Mouse (Mus musculus): ENCODE data around the gene Fsip1. TPM values are rescaled to one million over a fixed set of nuclear protein-coding genes. Genes with fewer than 3 reads are reported as not detected.

The Fsip1 gene
- polyA plus RNA-seq, 1 experiment from 2014 or later, result 3.7 TPM

GRCm38 (mm10) chr2:118288326-118289065 is 31.7 kb upstream of the Fsip1 start:
- ATAC-seq, result no peak
- no peaks in the 10 kb centered on the region for H3K27me3 ChIP-seq
- 0 out of 2 replicates have a peak, but pooled peaks cover 2% of the 10 kb centered on the region for H3K4me1 ChIP-seq
- no peak overlapping the region for H3K4me3 ChIP-seq
- no peak overlapping the region for H3K9ac ChIP-seq
- WGBS, result 87% methylated on average over 9 of the region's 9 CpGs
- H3K27ac ChIP-seq, result no peak overlapping the region
- H3K9me3 ChIP-seq (replicated peaks), result no peaks in the 10 kb centered on the region
- H3K4me2 ChIP-seq, result no peak overlapping the region
- H3K36me3 ChIP-seq (ENCODE audit: poor library complexity, severe bottlenecking), result no peaks in the 10 kb centered on the region

- WGBS, result 61% methylated on average over 4 of the region's 4 CpGs
- no peaks in the 10 kb centered on the region for H3K27me3 ChIP-seq
- no peak overlapping the region for H3K9ac ChIP-seq
- H3K4me2 ChIP-seq, result no peak overlapping the region
- no peak overlapping the region for H3K27ac ChIP-seq
- H3K36me3 ChIP-seq (ENCODE audit: poor library complexity, severe bottlenecking), result no peaks in the 10 kb centered on the region
- ATAC-seq, result peak; percentile 50; the same call in 1 of the 2 replicates
- H3K4me1 ChIP-seq, result no peaks in the 10 kb centered on the region
- no peaks in the 10 kb centered on the region for H3K9me3 ChIP-seq (replicated peaks)
- H3K4me3 ChIP-seq, result no peak overlapping the region
Observed at GRCm38 (mm10) chr2:118287678-118288077, 30.9 kb upstream of the Fsip1 start.

GRCm38 (mm10) chr2:118282467-118282866 is 25.7 kb upstream of the Fsip1 start:
- 82% methylated on average over 3 of the region's 3 CpGs for WGBS

GRCm38 (mm10) chr2:118278249-118278648 is 21.5 kb upstream of the Fsip1 start:
- ATAC-seq, result no peak
- no peak overlapping the region for H3K27ac ChIP-seq
- H3K36me3 ChIP-seq (ENCODE audit: poor library complexity, severe bottlenecking), result no peaks in the 10 kb centered on the region
- H3K9ac ChIP-seq, result no peak overlapping the region
- H3K27me3 ChIP-seq, result no peaks in the 10 kb centered on the region
- WGBS, result 92% methylated on average over 8 of the region's 8 CpGs
- H3K4me3 ChIP-seq, result no peak overlapping the region
- H3K4me2 ChIP-seq, result no peak overlapping the region
- H3K4me1 ChIP-seq, result peaks cover 13% of the 10 kb centered on the region
- no peaks in the 10 kb centered on the region for H3K9me3 ChIP-seq (replicated peaks)

More at GRCm38 (mm10) chr2:118282467-118282866, 25.7 kb upstream of the Fsip1 start:
- Histone ChIP-seq H3K27me3 (no peaks in the 10 kb centered on the region), H3K4me3 (no peak overlapping the region), H3K4me1 (no peaks in the 10 kb centered on the region), H3K27ac (no peak overlapping the region), H3K4me2 (no peak overlapping the region), H3K36me3 (ENCODE audit: poor library complexity, severe bottlenecking) (no peaks in the 10 kb centered on the region), H3K9ac (no peak overlapping the region), H3K9me3 (replicated peaks) (no peaks in the 10 kb centered on the region)
- ATAC-seq, result no peak

- no peak overlapping the region for H3K4me3 ChIP-seq
- no peak overlapping the region for H3K9ac ChIP-seq
- H3K4me1 ChIP-seq, result peaks cover 13% of the 10 kb centered on the region
- 91% methylated on average over 10 of the region's 10 CpGs for WGBS
- no peaks in the 10 kb centered on the region for H3K36me3 ChIP-seq (ENCODE audit: poor library complexity, severe bottlenecking)
- no peaks in the 10 kb centered on the region for H3K9me3 ChIP-seq (replicated peaks)
- no peak overlapping the region for H3K27ac ChIP-seq
- no peak overlapping the region for H3K4me2 ChIP-seq
- no peak for ATAC-seq
- no peaks in the 10 kb centered on the region for H3K27me3 ChIP-seq
Observed at GRCm38 (mm10) chr2:118271606-118272005, 14.8 kb upstream of the Fsip1 start.

GRCm38 (mm10) chr2:118270213-118270612 is 13.4 kb upstream of the Fsip1 start:
- Histone ChIP-seq H3K27me3 (no peaks in the 10 kb centered on the region), H3K9ac (no peak overlapping the region), H3K9me3 (replicated peaks) (no peaks in the 10 kb centered on the region; the same call in 1 of the 2 replicates), H3K36me3 (ENCODE audit: poor library complexity, severe bottlenecking) (no peaks in the 10 kb centered on the region), H3K4me3 (no peak overlapping the region), H3K4me1 (peaks cover 8% of the 10 kb centered on the region), H3K27ac (peak overlapping the region; percentile 25), H3K4me2 (no peak overlapping the region)
- WGBS, result 68% methylated on average over 14 of the region's 14 CpGs
- ATAC-seq, result peak; percentile 58

GRCm38 (mm10) chr2:118263914-118264201 is 7.1 kb upstream of the Fsip1 start:
- no peak for ATAC-seq
- H3K27ac ChIP-seq, result no peak overlapping the region
- H3K4me3 ChIP-seq, result no peak overlapping the region
- H3K9me3 ChIP-seq (replicated peaks), result no peaks in the 10 kb centered on the region; the same call in 1 of the 2 replicates
- WGBS, result 38% methylated on average over 2 of the region's 2 CpGs
- no peaks in the 10 kb centered on the region for H3K36me3 ChIP-seq (ENCODE audit: poor library complexity, severe bottlenecking)
- no peak overlapping the region for H3K4me2 ChIP-seq
- no peak overlapping the region for H3K9ac ChIP-seq
- peaks cover 2% of the 10 kb centered on the region; the same call in 1 of the 2 replicates for H3K4me1 ChIP-seq
- no peaks in the 10 kb centered on the region for H3K27me3 ChIP-seq

- WGBS, result 17% methylated on average over 8 of the region's 8 CpGs
Observed at GRCm38 (mm10) chr2:118263151-118263913, 6.6 kb upstream of the Fsip1 start.

GRCm38 (mm10) chr2:118262673-118263072 is 5.9 kb upstream of the Fsip1 start:
- Histone ChIP-seq H3K4me1 (peaks cover 2% of the 10 kb centered on the region; the same call in 1 of the 2 replicates), H3K9me3 (replicated peaks) (no peaks in the 10 kb centered on the region; the same call in 1 of the 2 replicates), H3K27ac (peak overlapping the region; percentile 64; the same call in 1 of the 2 replicates), H3K27me3 (no peaks in the 10 kb centered on the region), H3K4me2 (no peak overlapping the region), H3K36me3 (ENCODE audit: poor library complexity, severe bottlenecking) (no peaks in the 10 kb centered on the region), H3K9ac (no peak overlapping the region), H3K4me3 (no peak overlapping the region)
- 51% methylated on average over 8 of the region's 8 CpGs for WGBS
- ATAC-seq, result peak; percentile 90

More at GRCm38 (mm10) chr2:118263151-118263913, 6.6 kb upstream of the Fsip1 start:
- Histone ChIP-seq H3K4me3 (no peak overlapping the region), H3K4me2 (no peak overlapping the region), H3K36me3 (ENCODE audit: poor library complexity, severe bottlenecking) (no peaks in the 10 kb centered on the region), H3K4me1 (peaks cover 2% of the 10 kb centered on the region; the same call in 1 of the 2 replicates), H3K27me3 (no peaks in the 10 kb centered on the region), H3K9ac (no peak overlapping the region), H3K27ac (peak overlapping the region; percentile 64), H3K9me3 (replicated peaks) (no peaks in the 10 kb centered on the region; the same call in 1 of the 2 replicates)
- peak; percentile 78 for ATAC-seq

- Histone ChIP-seq H3K27ac (no peak overlapping the region), H3K9me3 (replicated peaks) (no peaks in the 10 kb centered on the region), H3K9ac (no peak overlapping the region), H3K36me3 (ENCODE audit: poor library complexity, severe bottlenecking) (no peaks in the 10 kb centered on the region), H3K27me3 (no peaks in the 10 kb centered on the region), H3K4me1 (peaks cover 8% of the 10 kb centered on the region; the same call in 1 of the 2 replicates), H3K4me3 (no peak overlapping the region), H3K4me2 (no peak overlapping the region)
- no peak for ATAC-seq
- 90% methylated on average over 5 of the region's 5 CpGs for WGBS
Observed at GRCm38 (mm10) chr2:118259746-118260145, 3.0 kb upstream of the Fsip1 start.

GRCm38 (mm10) chr2:118257094-118257493 is 328 bp upstream of the Fsip1 start:
- Histone ChIP-seq H3K9ac (no peak overlapping the region), H3K27ac (no peak overlapping the region), H3K36me3 (ENCODE audit: poor library complexity, severe bottlenecking) (no peaks in the 10 kb centered on the region), H3K4me3 (peak overlapping the region; percentile 42; the same call in 1 of the 2 replicates), H3K9me3 (replicated peaks) (no peaks in the 10 kb centered on the region), H3K4me1 (0 out of 2 replicates have a peak, but pooled peaks cover 6% of the 10 kb centered on the region), H3K4me2 (peak overlapping the region; percentile 68), H3K27me3 (no peaks in the 10 kb centered on the region)
- ATAC-seq, result no peak
- WGBS, result 78% methylated on average over 8 of the region's 8 CpGs

- Histone ChIP-seq H3K9ac (no peak overlapping the region), H3K27me3 (no peaks in the 10 kb centered on the region), H3K36me3 (ENCODE audit: poor library complexity, severe bottlenecking) (no peaks in the 10 kb centered on the region), H3K9me3 (replicated peaks) (no peaks in the 10 kb centered on the region), H3K4me1 (0 out of 2 replicates have a peak, but pooled peaks cover 6% of the 10 kb centered on the region), H3K4me2 (no peak overlapping the region), H3K27ac (peak overlapping the region; percentile 37; the same call in 1 of the 2 replicates), H3K4me3 (no peak overlapping the region)
- no peak for ATAC-seq
- whole genome bisulfite sequencing, result 85% methylated on average over 8 of the region's 8 CpGs
Observed at GRCm38 (mm10) chr2:118254516-118254915, 2.2 kb downstream of the Fsip1 start.
